Mouse (Mus musculus) CH12.LX (cell line): ENCODE data around the gene Pde4d. TPM values are rescaled to one million over a fixed set of nuclear protein-coding genes. Genes with fewer than 3 reads are reported as not detected.

Experiments used
- DNase-seq: peaks from one replicate; pipeline ENCODE4 v3.0.0-alpha.2; 2013; ENCODE audit errors: extremely low read depth
- H3K27ac ChIP-seq: 2 replicates; pipeline ENCODE4 v1.5.1; 2012; ENCODE audit warnings: low read depth, mild to moderate bottlenecking, control low read depth, moderate library complexity; ENCODE audit not compliant: insufficient read depth
- H3K27me3 ChIP-seq: replicated peaks from 2 replicates; pipeline ENCODE3; 2012; ENCODE audit warnings: inconsistent platforms
- H3K36me3 ChIP-seq, 2 experiments: replicated peaks in 1 of 2; 2 replicates each; pipeline versions ENCODE3 to v1.6.1; 2012; ENCODE audit warnings: inconsistent platforms in 1 of 2, low read length in 1 of 2, mild to moderate bottlenecking in 1 of 2, mixed read lengths in 1 of 2, moderate library complexity in 1 of 2; ENCODE audit not compliant: control insufficient read depth in 1 of 2, insufficient read depth in 1 of 2
- H3K4me1 ChIP-seq, 2 experiments: 2 replicates each; pipeline ENCODE4 v1.6.1; 2012; ENCODE audit warnings: inconsistent platforms in 1 of 2, moderate library complexity in 1 of 2; ENCODE audit not compliant: insufficient read depth in 2 of 2, control insufficient read depth in 1 of 2
- H3K4me2 ChIP-seq: 2 replicates; pipeline ENCODE4 v1.6.1; 2012; ENCODE audit warnings: low read depth, mild to moderate bottlenecking, control low read depth; ENCODE audit not compliant: poor library complexity, insufficient read depth, severe bottlenecking
- H3K4me3 ChIP-seq, 3 experiments: fragments of 150-350 bp in 1 of 3; sonication (generic) in 1 of 3; replicated peaks in 1 of 3; 2 replicates each; pipeline versions ENCODE3 to v1.5.1; 2011 to 2012; ENCODE audit warnings: low read depth in 2 of 3, low read length in 2 of 3, mild to moderate bottlenecking in 2 of 3, moderate library complexity in 2 of 3, control low read depth in 1 of 3, improper control_type of control experiment in 1 of 3, inconsistent platforms in 1 of 3, mixed read lengths in 1 of 3; ENCODE audit not compliant: poor library complexity in 1 of 3
- H3K79me2 ChIP-seq: replicated peaks from 2 replicates; pipeline ENCODE4 v1.6.1; 2012; ENCODE audit warnings: mild to moderate bottlenecking, moderate library complexity; ENCODE audit not compliant: control insufficient read depth, poor library complexity, insufficient read depth, severe bottlenecking; ENCODE audit errors: extremely low read depth
- H3K9ac ChIP-seq: 2 replicates; pipeline ENCODE4 v1.6.1; 2012; ENCODE audit warnings: low read depth, mild to moderate bottlenecking, control low read depth, moderate library complexity; ENCODE audit not compliant: insufficient read depth
- H3K9me3 ChIP-seq: replicated peaks from 2 replicates; pipeline ENCODE3; 2012; ENCODE audit warnings: low read length, inconsistent platforms, mixed read lengths
- CHD2 ChIP-seq: IDR thresholded peaks from 2 replicates; pipeline ENCODE4 v1.6.1; 2011; ENCODE audit warnings: low read length, improper control_type of control experiment
- CTCF ChIP-seq, 2 experiments: IDR thresholded peaks in 1 of 2; conservative IDR thresholded peaks in 1 of 2; 2 replicates each; pipeline ENCODE4 v1.5.1; 2011 to 2012; ENCODE audit warnings: low read depth in 2 of 2, low read length in 2 of 2, improper control_type of control experiment in 1 of 2, inconsistent platforms in 1 of 2, mild to moderate bottlenecking in 1 of 2, moderate library complexity in 1 of 2
- E2F4 ChIP-seq: IDR thresholded peaks from 2 replicates; pipeline ENCODE4 v1.6.1; 2011; ENCODE audit warnings: low read depth, low read length, improper control_type of control experiment; ENCODE audit not compliant: insufficient replicate concordance
- ELF1 ChIP-seq: IDR thresholded peaks from 2 replicates; pipeline ENCODE4 v1.6.1; 2014; ENCODE audit warnings: low read depth, mild to moderate bottlenecking, inconsistent platforms, low read length, improper control_type of control experiment
- EP300 ChIP-seq: IDR thresholded peaks from 2 replicates; pipeline ENCODE4 v1.6.1; 2011; ENCODE audit warnings: low read length, improper control_type of control experiment
- ETS1 ChIP-seq: conservative IDR thresholded peaks from 2 replicates; pipeline ENCODE4 v1.6.1; 2012; ENCODE audit warnings: low read depth, mild to moderate bottlenecking, inconsistent platforms, low read length, improper control_type of control experiment, moderate library complexity
- GABPA ChIP-seq: IDR thresholded peaks from 2 replicates; pipeline ENCODE4 v1.6.1; 2012; ENCODE audit warnings: low read depth, low read length, improper control_type of control experiment, inconsistent platforms; ENCODE audit not compliant: insufficient replicate concordance
- HCFC1 ChIP-seq: IDR thresholded peaks from 2 replicates; pipeline ENCODE4 v1.6.1; 2012; ENCODE audit warnings: low read depth, mild to moderate bottlenecking, inconsistent platforms, low read length, improper control_type of control experiment
- IRF4 ChIP-seq: IDR thresholded peaks from 2 replicates; pipeline ENCODE4 v1.6.1; 2014; ENCODE audit warnings: low read depth, mild to moderate bottlenecking, inconsistent platforms, low read length, improper control_type of control experiment
- JUN ChIP-seq: IDR thresholded peaks from 2 replicates; pipeline ENCODE4 v1.6.1; 2011; ENCODE audit warnings: low read depth, mild to moderate bottlenecking, low read length, improper control_type of control experiment, moderate library complexity; ENCODE audit not compliant: insufficient read depth
- MAFK ChIP-seq: IDR thresholded peaks from 2 replicates; pipeline ENCODE4 v1.6.1; 2011; ENCODE audit warnings: low read length, improper control_type of control experiment; ENCODE audit not compliant: insufficient replicate concordance
- MAZ ChIP-seq: IDR thresholded peaks from 2 replicates; pipeline ENCODE4 v1.6.1; 2012; ENCODE audit warnings: low read depth, mild to moderate bottlenecking, inconsistent platforms, low read length, improper control_type of control experiment, moderate library complexity
- MXI1 ChIP-seq: IDR thresholded peaks from 2 replicates; pipeline ENCODE4 v1.6.1; 2011; ENCODE audit warnings: mild to moderate bottlenecking, low read depth, low read length, improper control_type of control experiment
- NRF1 ChIP-seq: IDR thresholded peaks from 2 replicates; pipeline ENCODE4 v1.6.1; 2014; ENCODE audit warnings: low read depth, mild to moderate bottlenecking, inconsistent platforms, low read length, improper control_type of control experiment, moderate library complexity
- POLR2A ChIP-seq: IDR thresholded peaks from 2 replicates; pipeline ENCODE4 v1.6.1; 2011; ENCODE audit warnings: low read depth, mild to moderate bottlenecking, improper control_type of control experiment, low read length
- POLR2AphosphoS2 ChIP-seq: IDR thresholded peaks from 2 replicates; pipeline ENCODE4 v1.6.1; 2011; ENCODE audit warnings: low read depth, low read length, improper control_type of control experiment
- RAD21 ChIP-seq: IDR thresholded peaks from 2 replicates; pipeline ENCODE4 v1.6.1; 2011; ENCODE audit warnings: low read depth, mild to moderate bottlenecking, low read length, improper control_type of control experiment, moderate library complexity
- RCOR1 ChIP-seq: conservative IDR thresholded peaks from 2 replicates; pipeline ENCODE4 v1.6.1; 2012; ENCODE audit warnings: low read depth, mild to moderate bottlenecking, inconsistent platforms, low read length, improper control_type of control experiment
- SIN3A ChIP-seq: IDR thresholded peaks from 2 replicates; pipeline ENCODE4 v1.6.1; 2012; ENCODE audit warnings: low read length, improper control_type of control experiment, inconsistent platforms
- SMC3 ChIP-seq: IDR thresholded peaks from 2 replicates; pipeline ENCODE4 v1.6.1; 2011; ENCODE audit warnings: low read depth, low read length, improper control_type of control experiment
- TBP ChIP-seq: conservative IDR thresholded peaks from 2 replicates; pipeline ENCODE4 v1.6.1; 2011; ENCODE audit warnings: low read depth, low read length, improper control_type of control experiment
- USF1 ChIP-seq: IDR thresholded peaks from 2 replicates; pipeline ENCODE4 v1.6.1; 2014; ENCODE audit warnings: low read depth, mild to moderate bottlenecking, inconsistent platforms, low read length, improper control_type of control experiment
- USF2 ChIP-seq: conservative IDR thresholded peaks from 2 replicates; pipeline ENCODE4 v1.6.1; 2011; ENCODE audit warnings: low read depth, low read length, improper control_type of control experiment
- ZMIZ1 ChIP-seq: IDR thresholded peaks from 2 replicates; pipeline ENCODE4 v1.6.1; 2012; ENCODE audit warnings: low read depth, mild to moderate bottlenecking, inconsistent platforms, low read length, improper control_type of control experiment
- ZNF384 ChIP-seq: IDR thresholded peaks from 2 replicates; pipeline ENCODE4 v1.6.1; 2012; ENCODE audit warnings: low read depth, low read length, improper control_type of control experiment, inconsistent platforms
- dilution Hi-C: fragments of 300-500 bp; cut with MboI; formaldehyde crosslinking; loops from 2 replicates; pipeline ENCODE4 v1.14.3; 2020; ENCODE audit warnings: low sequenced_read_pairs; ENCODE audit not compliant: extremely low pct_unique_long_range_greater_than_20kb, extremely low pct_ligation_motif_present
- in situ Hi-C: fragments of 300-500 bp; cut with MboI; formaldehyde crosslinking; loops from 3 replicates; pipeline ENCODE4 v1.14.3; 2019; ENCODE audit warnings: low sequenced_read_pairs, low pct_ligation_motif_present, low pct_unique_long_range_greater_than_20kb, mixed read lengths
- polyA plus RNA-seq: library from polyadenylated mRNA; unstranded; fragments of >175 nt; gene quantifications from 2 replicates; pipeline ENCODE4 v1.2.1, GENCODE M21; 2012; ENCODE audit warnings: low read depth; ENCODE audit not compliant: insufficient read length
- total RNA-seq, 2 experiments: library from RNA; depleted of rRNA; stranded (reverse); fragments of 300-350 nt in 1 of 2; fragments of >200 nt in 1 of 2; gene quantifications; 2 replicates each; pipeline ENCODE4 v1.2.3; 2012 to 2014

Pde4d gene
- total and polyA plus RNA-seq, 3 experiments = not detected

GRCm38 (mm10) chr13:109645910-109646284 lies 1196.1 kb downstream of the Pde4d start:
- Histone ChIP-seq H3K4me3 (no peak overlapping the region), H3K79me2 (no peaks in the 10 kb centered on the region), H3K27ac (no peak overlapping the region), H3K36me3 (no peaks in the 10 kb centered on the region), H3K4me1 (no peaks in the 10 kb centered on the region), H3K4me2 (no peak overlapping the region), H3K9ac (no peak overlapping the region), H3K9me3 (peaks cover 58% of the 10 kb centered on the region), H3K27me3 (no peaks in the 10 kb centered on the region)
- dilution Hi-C loops = no loop called here
- no peak for TF ChIP-seq USF2
- no peak for TF ChIP-seq ZNF384
- TF ChIP-seq JUN = no peak
- TF ChIP-seq HCFC1 = no peak
- no peak for TF ChIP-seq GABPA
- no peak for TF ChIP-seq ETS1
- no peak for TF ChIP-seq POLR2AphosphoS2
- no peak for TF ChIP-seq MAFK
- TF ChIP-seq CTCF (conservative IDR thresholded peaks at IDR 0.05 in 1 of 2, IDR thresholded peaks at IDR 0.05 in 1 of 2; ENCODE audit: low read depth in 2 of 2, low read length in 2 of 2) = no peak
- TF ChIP-seq IRF4 = no peak
- no peak for DNase-seq
- in situ Hi-C loops = no loop called here

DNA sequence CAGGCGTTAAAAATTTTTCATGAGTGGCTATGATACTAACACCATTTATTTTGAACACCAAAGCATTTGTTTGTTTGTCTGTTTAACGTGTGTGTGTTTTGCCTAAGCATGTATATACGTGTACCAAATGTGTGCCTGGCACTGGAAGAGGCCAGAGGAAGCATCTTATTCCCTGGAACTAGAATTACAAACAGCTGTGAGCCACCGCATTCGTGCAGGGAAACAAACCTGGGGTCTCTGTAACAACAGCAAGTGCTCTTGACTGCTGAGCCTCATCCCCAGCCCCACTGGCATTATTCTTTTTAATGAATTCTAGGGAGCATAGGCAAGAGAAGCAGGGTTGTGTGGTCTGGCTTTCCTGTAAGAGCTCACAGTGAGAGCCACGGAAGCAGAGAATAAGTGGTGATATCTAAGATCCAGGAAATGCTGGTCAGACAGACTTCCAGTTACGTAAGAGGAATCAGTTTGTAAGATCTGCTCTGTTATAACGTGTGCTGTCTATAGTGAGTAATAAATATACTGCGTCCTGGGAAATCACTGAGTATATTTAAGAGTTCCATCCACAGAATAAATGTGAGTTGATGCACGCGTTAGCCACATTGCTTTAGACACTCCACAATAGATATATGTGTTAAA lies 1197.0 kb downstream of the Pde4d start:
- in situ Hi-C loops = no loop called here
- H3K9ac ChIP-seq = no peak overlapping the region
- H3K27ac ChIP-seq = no peak overlapping the region
- H3K9me3 ChIP-seq = peaks cover 58% of the 10 kb centered on the region
- no peaks in the 10 kb centered on the region for H3K4me1 ChIP-seq
- H3K4me2 ChIP-seq = no peak overlapping the region
- no peak overlapping the region for H3K4me3 ChIP-seq
- no peaks in the 10 kb centered on the region for H3K27me3 ChIP-seq
- H3K36me3 ChIP-seq = no peaks in the 10 kb centered on the region
- dilution Hi-C loops = no loop called here
- no peak for TF ChIP-seq JUN
- no peak for TF ChIP-seq POLR2A
- no peak for TF ChIP-seq MAZ
- TF ChIP-seq CTCF (conservative IDR thresholded peaks at IDR 0.05 in 1 of 2, IDR thresholded peaks at IDR 0.05 in 1 of 2; ENCODE audit: low read depth in 2 of 2, low read length in 2 of 2) = no peak
- no peak for TF ChIP-seq EP300
- TF ChIP-seq NRF1 = no peak
- TF ChIP-seq USF1 = no peak
- TF ChIP-seq IRF4 = no peak
- TF ChIP-seq SMC3 = no peak
- no peak for TF ChIP-seq E2F4
- no peak for TF ChIP-seq RCOR1
- no peak for TF ChIP-seq MXI1
- TF ChIP-seq ZMIZ1 = no peak
- TF ChIP-seq ETS1 = no peak
- TF ChIP-seq CHD2 = no peak
- TF ChIP-seq ELF1 = no peak
- TF ChIP-seq TBP = no peak
- no peak for TF ChIP-seq RAD21
- no peak for TF ChIP-seq SIN3A
- no peak for TF ChIP-seq POLR2AphosphoS2
- no peak for DNase-seq
- no peaks in the 10 kb centered on the region for H3K79me2 ChIP-seq
